Mouse (Mus musculus) left cerebral cortex, postnatal 14 days (tissue): ENCODE measurements at regions not wholly inside any gene's neighbourhood (a gene's known extent, or its start where the extent isn't known, plus 50 kb on each side); places are given as distances from the start of the nearest gene placed in this dataset.
A peak's percentile ranks its signal among the peaks of the same experiment; 100 is the strongest.

Experiments
- DNase-seq, 2 experiments: peaks; one replicate each; pipeline ENCODE4 v3.0.0; 2021 to 2022; ENCODE audit warnings: low spot score in 2 of 2, mixed read lengths in 1 of 2
- intact Hi-C: fragments of 180-260 bp; cut with DNase I; formaldehyde crosslinking; loops from one replicate; pipeline ENCODE4 v1.15.1; 2025

GRCm38 (mm10) chr12:48645910-48646309 is 736.5 kb upstream of the Foxg1 start:
- peak; percentile 14 to 15 for DNase-seq

GRCm38 (mm10) chr12:48675176-48675575 is 707.3 kb upstream of the Foxg1 start:
- DNase-seq = no peak
- intact Hi-C loops = no loop called here

More at GRCm38 (mm10) chr12:48645910-48646309, 736.5 kb upstream of the Foxg1 start:
- intact Hi-C loops = no loop called here

DNA sequence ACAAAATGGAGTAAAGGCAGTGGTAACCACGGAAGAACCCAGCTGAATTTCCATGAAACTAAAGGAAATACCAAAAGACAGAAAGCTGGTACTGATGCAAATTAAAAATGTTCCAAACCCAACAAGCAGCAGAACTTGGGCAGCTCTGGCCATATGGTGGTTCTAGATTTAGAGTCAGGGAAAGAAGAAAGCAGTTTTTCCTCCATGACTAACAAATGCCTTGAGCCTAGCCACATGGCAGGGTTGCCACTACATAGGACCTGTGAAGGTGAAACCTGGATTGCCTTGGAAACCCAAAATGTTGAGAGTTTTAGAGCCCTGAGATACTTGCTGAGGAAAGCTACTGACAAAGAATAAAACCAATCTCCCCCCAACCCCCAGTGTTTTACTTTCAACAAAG is 701.5 kb upstream of the Foxg1 start:
- DNase-seq = no peak
- intact Hi-C loops = no loop called here

- intact Hi-C loops = no loop called here
- no peak for DNase-seq
These were observed 676.5 kb upstream of the Foxg1 start for GRCm38 (mm10) chr12:48705963-48706362.

GRCm38 (mm10) chr12:48713646-48714045 is 668.8 kb upstream of the Foxg1 start:
- intact Hi-C loops = no loop called here
- DNase-seq = no peak

DNA sequence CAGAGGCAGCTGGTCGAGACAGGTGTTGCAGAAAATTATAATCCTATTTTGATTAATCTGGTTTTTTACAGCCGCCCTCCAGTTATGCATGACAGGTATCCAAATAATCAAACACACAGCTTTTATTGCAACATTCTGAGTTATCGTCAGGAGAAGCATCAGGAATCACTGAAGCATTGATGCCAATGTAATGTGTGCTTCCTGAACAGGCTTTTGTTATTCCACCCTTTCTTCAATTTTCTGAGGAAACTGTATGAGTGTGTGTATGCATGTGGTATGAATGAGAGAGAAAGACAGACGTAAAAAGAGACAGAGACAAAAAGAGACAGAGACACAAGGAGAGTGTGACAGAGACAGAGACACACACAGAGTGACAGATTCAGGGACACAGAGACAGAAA is 652.6 kb upstream of the Foxg1 start:
- DNase-seq = no peak
- intact Hi-C loops = no loop called here

GRCm38 (mm10) chr12:48758805-48759396 is 623.6 kb upstream of the Foxg1 start:
- intact Hi-C loops = no loop called here
- DNase-seq = no peak
